Mouse (Mus musculus) liver, adult 2 months (tissue): Measurements from ENCODE around the gene Atp13a1.

Source experiments
- CTCF ChIP-seq: fragments of 200-500 bp; IDR thresholded peaks from 2 replicates; pipeline ENCODE4 v1.5.1; 2011; ENCODE audit warnings: low read depth, low read length, control low read depth
- POLR2A ChIP-seq: fragments of 200-500 bp; IDR thresholded peaks from 2 replicates; pipeline ENCODE4 v1.6.1; 2011; ENCODE audit warnings: low read length, control low read depth; ENCODE audit not compliant: insufficient read depth; ENCODE audit errors: extremely low read depth

DNA sequence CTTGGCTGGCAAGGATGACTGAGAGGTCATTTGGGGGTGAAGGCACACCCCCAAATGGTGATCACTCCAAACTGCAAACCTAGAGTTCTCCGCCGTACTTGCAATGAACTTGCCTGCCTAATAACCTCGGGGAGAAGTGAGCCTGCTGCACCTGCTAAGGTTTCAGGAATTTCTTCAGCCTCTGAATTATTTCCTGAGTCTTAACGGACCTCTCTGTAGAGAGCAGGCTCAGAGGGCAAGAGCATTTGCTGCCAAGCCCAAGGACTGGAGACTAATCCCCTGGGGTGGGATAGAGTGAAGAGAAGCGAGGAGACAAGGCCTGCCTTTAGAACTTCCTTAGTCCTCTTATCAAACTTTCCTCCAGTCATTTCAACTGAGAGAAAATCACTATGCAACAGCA is 1.2 kb upstream of the Atp13a1 start:
- TF ChIP-seq CTCF (no peak), POLR2A (no peak)
